Comparison of ENCODE assay signal across 8 mouse cellular contexts in the genomic region with DNA sequence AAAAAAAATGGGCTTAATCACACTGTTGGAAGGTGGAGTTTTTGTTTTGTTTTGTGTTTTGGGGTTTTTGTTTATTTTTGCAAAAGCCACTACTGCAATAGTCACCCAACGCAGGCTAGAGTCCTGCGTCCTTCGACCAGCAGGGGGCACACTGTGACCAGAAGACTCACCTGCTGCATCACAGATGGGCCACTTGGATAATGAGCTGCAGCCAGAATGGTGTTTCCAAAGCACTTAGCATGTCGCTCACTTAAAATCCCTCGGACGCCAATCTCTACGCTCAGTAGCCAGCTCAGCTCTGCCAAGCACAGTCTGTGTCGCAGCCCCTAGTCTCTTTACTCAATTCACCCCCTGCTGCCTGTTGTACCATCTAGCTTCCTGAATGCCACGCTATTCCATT. TPM values are rescaled to one million over a fixed set of nuclear protein-coding genes. Genes with fewer than 3 reads are reported as not detected.
DNase-seq lines count a peak whose midpoint lies in the region; ATAC-seq and TF ChIP-seq lines count a peak whose summit lies in the region.

No protein-coding gene starts in this region.

- no peaks in the 10 kb centered on the region for H3K36me3 ChIP-seq in kidney, embryonic 14.5 days (ENCODE audit: control insufficient read depth, insufficient read depth, low read length)
- no peaks in the 10 kb centered on the region for H3K36me3 ChIP-seq in liver, embryonic 11.5 days (ENCODE audit: control insufficient read depth, insufficient read depth, low read length)
- no peaks in the 10 kb centered on the region for H3K36me3 ChIP-seq in neural tube, embryonic 15.5 days

- POLR2A ChIA-PET in Patski (lab: Charles Lee), result interaction anchor here (1.4 kb wide), 1 partner anchor 61 kb away, joined by 4 read pairs; no protein-coding TSS in a partner anchor

- no peaks in the 10 kb centered on the region for H3K9me3 ChIP-seq in kidney, embryonic 14.5 days (ENCODE audit: control insufficient read depth, low read length)
- H3K9me3 ChIP-seq in liver, embryonic 11.5 days (ENCODE audit: control insufficient read depth, low read length), result no peaks in the 10 kb centered on the region
- no peaks in the 10 kb centered on the region for H3K9me3 ChIP-seq in neural tube, embryonic 15.5 days (replicated peaks)

- 16% methylated on average over 9 of the region's 9 CpGs for WGBS in kidney, embryonic 14.5 days
- WGBS in liver, embryonic 11.5 days, result 27% methylated on average over 9 of the region's 9 CpGs
- 20% methylated on average over 9 of the region's 9 CpGs for whole genome bisulfite sequencing in neural tube, embryonic 15.5 days

- peak; percentile 56 for DNase-seq in 416B (ENCODE audit: low read depth)
- no peak for DNase-seq in Patski (ENCODE audit: low read depth, low spot score)
- DNase-seq in cerebellum, postnatal 4 days (ENCODE audit: low spot score in 2 of 2), result peak; percentile 56 to 67
- DNase-seq in gastrocnemius, postnatal 4 days (ENCODE audit: low spot score in 2 of 2), result peak; percentile 61 to 72
- peak; percentile 68 for DNase-seq in liver, embryonic 11.5 days (ENCODE audit: low spot score)
- peak; percentile 47 to 70 for DNase-seq in urinary bladder, postnatal 4 days (ENCODE audit: low spot score in 2 of 2)

- no peak overlapping the region for H3K9ac ChIP-seq in kidney, embryonic 14.5 days (ENCODE audit: low read depth, low read length)
- no peak overlapping the region for H3K9ac ChIP-seq in liver, embryonic 11.5 days (ENCODE audit: low read depth, low read length)
- H3K9ac ChIP-seq in neural tube, embryonic 15.5 days (replicated peaks), result no peak overlapping the region

- ATAC-seq in Patski, result peak; percentile 38
- peak; percentile 64 for ATAC-seq in kidney, embryonic 14.5 days (ENCODE audit: low FRiP score, low TSS enrichment)
- ATAC-seq in liver, embryonic 11.5 days (replicated peaks; ENCODE audit: low FRiP score), result peak; percentile 66
- ATAC-seq in neural tube, embryonic 15.5 days (ENCODE audit: low FRiP score), result 0 out of 2 replicates have a peak, but pooled peaks have one; percentile 41

- 0 out of 2 replicates have a peak, but pooled peaks cover 7% of the 10 kb centered on the region for H3K4me1 ChIP-seq in kidney, embryonic 14.5 days (ENCODE audit: control insufficient read depth, insufficient read depth, low read length)
- 0 out of 2 replicates have a peak, but pooled peaks cover 4% of the 10 kb centered on the region for H3K4me1 ChIP-seq in liver, embryonic 11.5 days (replicated peaks; ENCODE audit: control insufficient read depth, insufficient read depth, low read length)
- peaks cover 19% of the 10 kb centered on the region for H3K4me1 ChIP-seq in neural tube, embryonic 15.5 days

- CTCF ChIA-PET in Patski (lab: Charles Lee), result interaction anchor here (0.6 to 15.1 kb wide), 20 partner anchors 8 to 239 kb away, joined by 3 to 289 read pairs (median 4); a partner anchor contains a TSS

- in situ Hi-C loops in Patski (cut with MboI; ENCODE audit: low pct_unique_long_range_greater_than_20kb), result loop anchor here (5.0 kb wide), 1 partner anchor 62 kb away; no protein-coding TSS in a partner anchor

- no peak overlapping the region for H3K4me3 ChIP-seq in kidney, embryonic 14.5 days (ENCODE audit: low read length)
- H3K4me3 ChIP-seq in liver, embryonic 11.5 days (ENCODE audit: low read depth, low read length), result no peak overlapping the region
- H3K4me3 ChIP-seq in neural tube, embryonic 15.5 days (replicated peaks), result no peak overlapping the region

- peak; percentile 95 for TF ChIP-seq CTCF in Patski (IDR thresholded peaks at IDR 0.05)

- H3K27ac ChIP-seq in kidney, embryonic 14.5 days (ENCODE audit: low read depth, low read length), result no peak overlapping the region
- H3K27ac ChIP-seq in liver, embryonic 11.5 days (ENCODE audit: low read depth, low read length), result no peak overlapping the region
- no peak overlapping the region for H3K27ac ChIP-seq in neural tube, embryonic 15.5 days (replicated peaks)

- no peaks in the 10 kb centered on the region for H3K27me3 ChIP-seq in Patski
- peaks cover 38% of the 10 kb centered on the region for H3K27me3 ChIP-seq in kidney, embryonic 14.5 days (ENCODE audit: control insufficient read depth, insufficient read depth, low read length)
- H3K27me3 ChIP-seq in liver, embryonic 11.5 days (replicated peaks; ENCODE audit: control insufficient read depth, insufficient read depth, low read length), result peaks cover 41% of the 10 kb centered on the region
- peaks cover 72% of the 10 kb centered on the region for H3K27me3 ChIP-seq in neural tube, embryonic 15.5 days (replicated peaks)

- H3K4me2 ChIP-seq in kidney, embryonic 14.5 days (replicated peaks; ENCODE audit: low read depth, low read length), result no peak overlapping the region
- H3K4me2 ChIP-seq in liver, embryonic 11.5 days, result no peak overlapping the region
- 0 out of 2 replicates have a peak overlapping the region, but pooled peaks have one; percentile 15 for H3K4me2 ChIP-seq in neural tube, embryonic 15.5 days

RNA-seq across cellular contexts. Expression of a gene that starts 57.5 kb away (rescaled TPM):
- 0.28 TPM for polyA plus RNA-seq in Patski (2021)
- total RNA-seq in gastrocnemius, postnatal 4 days (2021), result 100 to 1,000 TPM; 166 to 199 TPM
- 1.0 and 1.6 TPM in 2 replicates for polyA plus RNA-seq in kidney, embryonic 14.5 days (2014; fragmentation: Nextera tagmentation; extraction: Ambion mirVana)
- polyA plus RNA-seq in liver, embryonic 11.5 days (2014; fragmentation: Nextera tagmentation; extraction: Ambion mirVana), result 0.19 and 0.26 TPM in 2 replicates
- polyA plus RNA-seq in neural tube, embryonic 15.5 days (2015; fragmentation: Nextera tagmentation; extraction: Ambion mirVana), result 0.96 and 2.0 TPM in 2 replicates
